ENCODE assay signal across 9 mouse cellular contexts in genomic region chr19:37907451-37908320, GRCm38 (mm10).
DNase-seq lines count a peak whose midpoint lies in the region; ATAC-seq lines count a peak whose summit lies in the region.
"Had no signal": no experiment of that assay in that cellular context is flagged by ENCODE, and none has a peak within 500 bp of the region (broad histone marks: within the 10 kb centered on the region; RNA-seq: fewer than 3 reads in every experiment).

No protein-coding gene starts in this region.

- H3K9me3 ChIP-seq in forebrain, embryonic 14.5 days (replicated peaks; ENCODE audit: control insufficient read depth, low read length) = no peaks in the 10 kb centered on the region
- no peaks in the 10 kb centered on the region for H3K9me3 ChIP-seq in forebrain, embryonic 13.5 days (replicated peaks)
- H3K9me3 ChIP-seq in midbrain, embryonic 10.5 days (replicated peaks) = no peaks in the 10 kb centered on the region
- H3K9me3 ChIP-seq in midbrain, embryonic 15.5 days = no peaks in the 10 kb centered on the region
- H3K9me3 ChIP-seq: neural tube, embryonic 13.5 days had no signal

- H3K4me1 ChIP-seq in forebrain, embryonic 14.5 days (ENCODE audit: control insufficient read depth, insufficient read depth, low read length) = no peaks in the 10 kb centered on the region
- H3K4me1 ChIP-seq in forebrain, embryonic 13.5 days = peaks cover 16% of the 10 kb centered on the region
- H3K4me1 ChIP-seq in midbrain, embryonic 10.5 days = peaks cover 23% of the 10 kb centered on the region
- no peaks in the 10 kb centered on the region for H3K4me1 ChIP-seq in midbrain, embryonic 15.5 days

- peak; percentile 33 for DNase-seq in forebrain, embryonic 14.5 days (ENCODE audit: low spot score)
- peak; percentile 33 for DNase-seq in midbrain, embryonic 10.5 days (ENCODE audit: low spot score)
- DNase-seq in layer of hippocampus, adult 18-20 months (ENCODE audit: low spot score in 2 of 2) = peak; percentile 56 to 83
- peak; percentile 42 to 50 for DNase-seq in right cerebral cortex, postnatal 36 days (ENCODE audit: low spot score in 2 of 2)
- DNase-seq in adrenal gland, postnatal 25 days = no peak
- DNase-seq in spleen, adult 18-20 months = no peak

- no peak overlapping the region for H3K9ac ChIP-seq in forebrain, embryonic 14.5 days (ENCODE audit: low read length)
- no peak overlapping the region for H3K9ac ChIP-seq in forebrain, embryonic 13.5 days
- H3K9ac ChIP-seq in midbrain, embryonic 15.5 days = no peak overlapping the region
- H3K9ac ChIP-seq: neural tube, embryonic 13.5 days had no signal

- no peak overlapping the region for H3K4me2 ChIP-seq in forebrain, embryonic 14.5 days (ENCODE audit: low read length)
- H3K4me2 ChIP-seq in forebrain, embryonic 13.5 days = no peak overlapping the region
- no peak overlapping the region for H3K4me2 ChIP-seq in midbrain, embryonic 15.5 days
- H3K4me2 ChIP-seq: neural tube, embryonic 13.5 days had no signal

- no peaks in the 10 kb centered on the region for H3K27me3 ChIP-seq in forebrain, embryonic 14.5 days (replicated peaks; ENCODE audit: control insufficient read depth, insufficient read depth, low read length)
- H3K27me3 ChIP-seq in forebrain, embryonic 13.5 days = no peaks in the 10 kb centered on the region
- H3K27me3 ChIP-seq in midbrain, embryonic 10.5 days (ENCODE audit: low read depth, poor library complexity, severe bottlenecking) = peaks cover 41% of the 10 kb centered on the region
- H3K27me3 ChIP-seq in midbrain, embryonic 15.5 days (replicated peaks) = no peaks in the 10 kb centered on the region
- H3K27me3 ChIP-seq: neural tube, embryonic 13.5 days had no signal

- no peak for ATAC-seq in forebrain, embryonic 14.5 days
- ATAC-seq in forebrain, embryonic 13.5 days = no peak
- ATAC-seq in midbrain, embryonic 15.5 days (replicated peaks) = no peak

- H3K27ac ChIP-seq in forebrain, embryonic 14.5 days (ENCODE audit: low read depth, low read length) = no peak overlapping the region; the same call in 1 of the 2 replicates
- no peak overlapping the region for H3K27ac ChIP-seq in forebrain, embryonic 13.5 days
- 0 out of 2 replicates have a peak overlapping the region, but pooled peaks have one; percentile 3 for H3K27ac ChIP-seq in midbrain, embryonic 10.5 days (replicated peaks)
- H3K27ac ChIP-seq in midbrain, embryonic 15.5 days = no peak overlapping the region
- H3K27ac ChIP-seq: neural tube, embryonic 13.5 days had no signal

- WGBS in forebrain, embryonic 14.5 days = 36% methylated on average over 17 of the region's 17 CpGs
- WGBS in forebrain, embryonic 13.5 days = 36% methylated on average over 17 of the region's 17 CpGs
- WGBS in midbrain, embryonic 10.5 days = 40% methylated on average over 17 of the region's 17 CpGs
- 34% methylated on average over 17 of the region's 17 CpGs for WGBS in midbrain, embryonic 15.5 days

- H3K4me3 ChIP-seq in forebrain, embryonic 14.5 days (ENCODE audit: low read depth, low read length) = no peak overlapping the region
- H3K4me3 ChIP-seq in forebrain, embryonic 13.5 days = no peak overlapping the region
- H3K4me3 ChIP-seq in midbrain, embryonic 10.5 days = no peak overlapping the region
- H3K4me3 ChIP-seq in midbrain, embryonic 15.5 days = no peak overlapping the region
- H3K4me3 ChIP-seq: neural tube, embryonic 13.5 days had no signal

- H3K36me3 ChIP-seq in forebrain, embryonic 14.5 days (ENCODE audit: control insufficient read depth, insufficient read depth, low read length) = no peaks in the 10 kb centered on the region
- no peaks in the 10 kb centered on the region for H3K36me3 ChIP-seq in forebrain, embryonic 13.5 days (ENCODE audit: poor library complexity, severe bottlenecking)
- H3K36me3 ChIP-seq in midbrain, embryonic 10.5 days = no peaks in the 10 kb centered on the region
- no peaks in the 10 kb centered on the region for H3K36me3 ChIP-seq in midbrain, embryonic 15.5 days (replicated peaks)
- H3K36me3 ChIP-seq: neural tube, embryonic 13.5 days had no signal

Comparison
In these comparisons a context has a peak if more than half of its experiments do, and no peak if none do; other contexts are left out.
1. DNase-seq: peak in forebrain, embryonic 14.5 days (single experiment), midbrain, embryonic 10.5 days (single experiment), layer of hippocampus, adult 18-20 months (2 of 2) and right cerebral cortex, postnatal 36 days (2 of 2); none in adrenal gland, postnatal 25 days (single experiment) and spleen, adult 18-20 months (0 of 2).